Mouse (Mus musculus) midbrain, embryonic 10.5 days (tissue): ENCODE measurements around the gene Stard7. TPM values are rescaled to one million over a fixed set of nuclear protein-coding genes. Genes with fewer than 3 reads are reported as not detected.

Experiments used
- polyA plus RNA-seq: library from polyadenylated mRNA; unstranded; fragments of >200 nt; fragmentation: Nextera tagmentation; extraction: Ambion mirVana; gene quantifications from 2 replicates; pipeline ENCODE4 v1.2.1, GENCODE M21; 2016

The Stard7 gene
- polyA plus RNA-seq, 1 experiment from 2014 or later: 86.0 TPM

Other genes starting within 250 kb of the Stard7 start
- 19.4 and 21.2 TPM in 2 replicates for gene Blvra, start 199.6 kb upstream of the Stard7 start, polyA plus RNA-seq
- 115 TPM in 2 replicates for gene Ncaph, start 136.3 kb upstream of the Stard7 start, polyA plus RNA-seq
- gene Itpripl1, start 126.8 kb upstream of the Stard7 start, polyA plus RNA-seq: 14.4 and 14.9 TPM in 2 replicates
- 2.9 and 3.1 TPM in 2 replicates for gene 1810024B03Rik, start 61.9 kb upstream of the Stard7 start, polyA plus RNA-seq
- gene Snrnp200, start 61.8 kb upstream of the Stard7 start, polyA plus RNA-seq: 92.9 and 100 TPM in 2 replicates
- 46.3 and 56.2 TPM in 2 replicates for gene Ciao1, start 22.4 kb upstream of the Stard7 start, polyA plus RNA-seq
- gene Tmem127, start 22.3 kb upstream of the Stard7 start, polyA plus RNA-seq: 25.6 and 30.1 TPM in 2 replicates
- 3.2 and 3.9 TPM in 2 replicates for gene Dusp2, start 65.9 kb downstream of the Stard7 start, polyA plus RNA-seq
- gene Astl, start 68.4 kb downstream of the Stard7 start, polyA plus RNA-seq: not detected in 2 replicates
- 2.6 and 2.8 TPM in 2 replicates for gene Adra2b, start 93.0 kb downstream of the Stard7 start, polyA plus RNA-seq
- 0.10 and 0.29 TPM in 2 replicates for gene Gpat2, start 155.0 kb downstream of the Stard7 start, polyA plus RNA-seq
- gene Fahd2a, start 174.3 kb downstream of the Stard7 start, polyA plus RNA-seq: 23.0 and 27.7 TPM in 2 replicates